Mouse (Mus musculus): ENCODE data around the gene Msi2. TPM values are rescaled to one million over a fixed set of nuclear protein-coding genes. Genes with fewer than 3 reads are reported as not detected.

The Msi2 gene
- polyA plus RNA-seq, 1 experiment, result 14.2 TPM

DNA sequence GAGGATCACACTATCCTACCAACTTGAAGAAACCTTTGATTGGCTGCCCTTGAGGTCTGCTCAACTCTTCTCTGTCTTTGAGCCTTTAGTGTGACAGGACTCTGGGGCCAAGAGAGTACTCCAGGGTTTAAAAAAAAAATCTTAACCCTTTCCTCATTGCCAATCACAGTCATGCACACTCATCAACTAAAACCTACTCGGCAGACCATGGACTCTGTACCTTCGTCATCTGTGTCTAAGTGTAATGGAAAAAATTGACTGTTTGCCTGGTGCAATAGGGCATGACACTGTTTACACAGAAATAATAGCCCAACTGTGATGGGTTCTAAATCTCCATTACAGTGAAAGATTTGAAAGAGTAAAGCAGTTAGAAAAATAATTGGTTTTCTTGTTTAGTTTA lies 186.3 kb downstream of the Msi2 start:
- Histone ChIP-seq H3K4me3 (ENCODE audit: extremely low read depth, insufficient read depth, insufficient read length) (no peak overlapping the region), H3K27ac (ENCODE audit: insufficient read depth, low read length) (no peak overlapping the region), H3K27me3 (ENCODE audit: control insufficient read depth, insufficient read depth, low read length) (no peaks in the 10 kb centered on the region), H3K36me3 (ENCODE audit: control insufficient read depth, insufficient read depth, low read length) (no peaks in the 10 kb centered on the region), H3K4me1 (ENCODE audit: control insufficient read depth, insufficient read depth, insufficient read length) (peaks cover 21% of the 10 kb centered on the region; the same call in 1 of the 2 replicates)
- WGBS, result 45% methylated on average over 2 of the region's 2 CpGs
- no peak for DNase-seq (ENCODE audit: low read depth in 1 of 2, low spot score in 2 of 2)
- TF ChIP-seq POLR2A (IDR thresholded peaks at IDR 0.05; ENCODE audit: low read depth, low read length) (no peak), CTCF (IDR thresholded peaks at IDR 0.05; ENCODE audit: extremely low read depth, insufficient read depth, insufficient read length, insufficient replicate concordance) (no peak)

DNA sequence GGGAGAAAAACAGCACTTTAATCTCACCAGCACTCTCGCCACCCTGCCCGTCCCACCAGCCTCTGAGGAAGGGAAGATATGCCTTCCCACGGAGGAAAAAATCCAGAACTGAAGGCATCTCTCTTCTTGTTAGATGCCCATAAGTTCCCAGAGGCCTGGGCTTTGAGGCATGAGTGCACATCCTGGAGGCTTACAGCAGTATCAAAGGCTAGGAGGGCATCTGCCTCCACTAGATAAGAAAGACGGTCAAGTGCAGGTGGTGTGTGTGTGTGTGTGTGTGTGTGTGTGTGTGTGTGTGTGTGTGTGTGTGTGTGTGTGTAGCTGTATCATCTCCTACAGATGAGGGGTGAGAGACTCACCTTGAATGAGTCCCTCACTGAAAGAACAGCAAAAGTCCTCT lies 188.3 kb downstream of the Msi2 start:
- H3K4me1 ChIP-seq (ENCODE audit: control insufficient read depth, insufficient read depth, insufficient read length), result peaks cover 37% of the 10 kb centered on the region; the same call in 1 of the 2 replicates
- H3K27me3 ChIP-seq (ENCODE audit: control insufficient read depth, insufficient read depth, low read length), result no peaks in the 10 kb centered on the region
- DNase-seq (ENCODE audit: low read depth in 1 of 2, low spot score in 2 of 2), result no peak
- no peaks in the 10 kb centered on the region for H3K36me3 ChIP-seq (ENCODE audit: control insufficient read depth, insufficient read depth, low read length)
- H3K27ac ChIP-seq (ENCODE audit: insufficient read depth, low read length), result no peak overlapping the region
- no peak for TF ChIP-seq CTCF (IDR thresholded peaks at IDR 0.05; ENCODE audit: extremely low read depth, insufficient read depth, insufficient read length, insufficient replicate concordance)
- TF ChIP-seq POLR2A (IDR thresholded peaks at IDR 0.05; ENCODE audit: low read depth, low read length), result no peak
- 80% methylated on average over 4 of the region's 4 CpGs for WGBS
- H3K4me3 ChIP-seq (ENCODE audit: extremely low read depth, insufficient read depth, insufficient read length), result no peak overlapping the region

DNA sequence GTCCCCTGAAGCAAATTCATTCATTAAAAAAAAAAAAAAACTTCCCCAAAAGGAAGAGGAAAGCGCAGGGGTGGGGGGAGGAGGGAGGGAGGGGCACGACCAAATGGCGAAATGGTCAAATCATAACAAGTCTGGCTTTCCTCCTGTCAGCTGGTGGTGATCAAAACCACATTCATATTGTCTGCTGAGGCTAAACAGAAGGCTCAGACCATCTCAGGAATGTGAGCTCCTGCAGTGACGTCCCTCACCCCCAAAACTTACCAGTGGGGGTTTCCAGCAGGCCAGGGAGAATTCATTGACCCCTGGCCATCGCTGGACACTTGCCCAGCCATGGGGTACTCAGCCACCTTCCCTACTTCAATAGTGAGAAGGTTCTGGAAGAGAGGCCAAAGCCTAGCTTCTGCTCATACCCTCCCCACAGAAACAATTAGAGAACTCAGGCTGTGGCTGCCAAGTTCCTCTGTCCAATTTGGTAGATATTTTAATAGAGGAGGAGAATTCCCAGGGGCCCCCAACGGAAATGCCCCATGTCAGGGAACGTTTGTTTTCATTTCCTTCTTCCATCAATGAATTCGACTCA lies 189.7 kb downstream of the Msi2 start:
- no peak for DNase-seq (ENCODE audit: low read depth in 1 of 2, low spot score in 2 of 2)
- no peaks in the 10 kb centered on the region for H3K27me3 ChIP-seq (ENCODE audit: control insufficient read depth, insufficient read depth, low read length)
- H3K27ac ChIP-seq (ENCODE audit: insufficient read depth, low read length), result peak overlapping the region; percentile 50
- H3K4me3 ChIP-seq (ENCODE audit: extremely low read depth, insufficient read depth, insufficient read length), result no peak overlapping the region
- TF ChIP-seq CTCF (IDR thresholded peaks at IDR 0.05; ENCODE audit: extremely low read depth, insufficient read depth, insufficient read length, insufficient replicate concordance) (no peak), POLR2A (IDR thresholded peaks at IDR 0.05; ENCODE audit: low read depth, low read length) (no peak)
- peaks cover 38% of the 10 kb centered on the region; the same call in 1 of the 2 replicates for H3K4me1 ChIP-seq (ENCODE audit: control insufficient read depth, insufficient read depth, insufficient read length)
- WGBS, result 19% methylated on average over 8 of the region's 8 CpGs
- H3K36me3 ChIP-seq (ENCODE audit: control insufficient read depth, insufficient read depth, low read length), result no peaks in the 10 kb centered on the region

DNA sequence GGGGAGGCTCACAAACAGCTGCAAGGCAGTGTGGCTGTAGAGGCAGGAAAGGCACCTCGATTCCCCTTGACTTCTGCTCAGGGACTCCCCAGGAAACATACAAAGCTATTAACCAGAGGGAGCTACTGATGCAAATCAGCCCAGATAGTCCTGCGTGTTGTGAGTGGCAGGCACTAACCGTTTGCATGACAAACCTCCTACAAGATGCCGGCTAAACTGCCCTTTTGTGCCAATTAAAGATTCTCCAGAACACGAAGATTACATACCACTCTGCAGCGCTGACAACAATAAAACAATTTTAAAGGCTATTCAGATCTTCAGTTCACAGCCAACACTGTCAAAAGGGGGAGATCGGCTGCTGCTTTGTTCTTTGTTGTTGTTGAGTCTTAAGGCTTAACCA lies 191.6 kb downstream of the Msi2 start:
- H3K27me3 ChIP-seq (ENCODE audit: control insufficient read depth, insufficient read depth, low read length), result no peaks in the 10 kb centered on the region
- 0 out of 2 replicates have a peak overlapping the region, but pooled peaks have one; percentile 6 for H3K27ac ChIP-seq (ENCODE audit: insufficient read depth, low read length)
- H3K36me3 ChIP-seq (ENCODE audit: control insufficient read depth, insufficient read depth, low read length), result no peaks in the 10 kb centered on the region
- peak in 1 of 2 experiments; percentile 21 for DNase-seq (ENCODE audit: low read depth in 1 of 2, low spot score in 2 of 2)
- TF ChIP-seq POLR2A (IDR thresholded peaks at IDR 0.05; ENCODE audit: low read depth, low read length), result no peak
- TF ChIP-seq CTCF (IDR thresholded peaks at IDR 0.05; ENCODE audit: extremely low read depth, insufficient read depth, insufficient read length, insufficient replicate concordance), result no peak
- WGBS, result 29% methylated on average over 7 of the region's 7 CpGs
- H3K4me1 ChIP-seq (ENCODE audit: control insufficient read depth, insufficient read depth, insufficient read length), result peaks cover 38% of the 10 kb centered on the region; the same call in 1 of the 2 replicates
- H3K4me3 ChIP-seq (ENCODE audit: extremely low read depth, insufficient read depth, insufficient read length), result no peak overlapping the region

DNA sequence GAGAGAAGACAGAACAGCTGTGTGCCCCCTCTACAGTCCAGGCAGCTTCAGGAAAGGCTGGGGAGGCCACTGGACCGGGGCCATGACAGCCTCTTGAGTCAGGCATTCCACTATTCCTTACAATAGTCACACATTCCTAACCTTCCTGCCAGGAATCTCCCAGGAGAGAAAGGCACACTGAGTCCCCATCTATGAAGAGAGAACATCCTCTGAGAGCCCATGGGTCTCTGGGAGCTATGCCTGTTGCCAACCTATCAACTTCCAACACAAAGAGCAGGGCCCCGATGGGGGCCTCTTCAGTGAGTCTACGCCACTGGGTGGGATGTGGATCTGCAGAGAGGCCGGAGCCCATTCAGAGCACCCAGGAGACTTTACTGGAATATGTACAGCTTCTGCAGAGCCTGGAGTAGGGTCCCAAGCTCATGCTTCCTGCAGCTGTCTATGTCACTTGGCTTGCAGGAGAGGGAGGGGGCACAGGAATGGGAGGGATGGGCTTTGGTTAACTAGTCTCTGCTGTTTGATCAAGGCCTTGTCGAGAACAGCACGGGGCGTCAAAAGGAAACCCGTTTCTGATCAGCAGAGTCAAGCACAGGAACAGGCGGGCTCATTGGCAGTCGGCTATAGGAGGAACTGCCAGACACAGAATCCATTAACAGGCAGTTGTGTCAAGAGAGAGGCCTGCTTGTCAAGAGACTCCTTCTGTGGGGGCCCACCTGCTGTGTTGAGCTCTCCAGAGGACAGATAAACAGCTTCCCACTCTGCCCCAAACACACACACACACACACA lies 193.3 kb downstream of the Msi2 start:
- Histone ChIP-seq H3K4me3 (ENCODE audit: extremely low read depth, insufficient read depth, insufficient read length) (no peak overlapping the region), H3K27me3 (ENCODE audit: control insufficient read depth, insufficient read depth, low read length) (no peaks in the 10 kb centered on the region), H3K4me1 (ENCODE audit: control insufficient read depth, insufficient read depth, insufficient read length) (peaks cover 38% of the 10 kb centered on the region), H3K27ac (ENCODE audit: insufficient read depth, low read length) (0 out of 2 replicates have a peak overlapping the region, but pooled peaks have one; percentile 15), H3K36me3 (ENCODE audit: control insufficient read depth, insufficient read depth, low read length) (no peaks in the 10 kb centered on the region)
- no peak for TF ChIP-seq POLR2A (IDR thresholded peaks at IDR 0.05; ENCODE audit: low read depth, low read length)
- no peak for TF ChIP-seq CTCF (IDR thresholded peaks at IDR 0.05; ENCODE audit: extremely low read depth, insufficient read depth, insufficient read length, insufficient replicate concordance)
- DNase-seq (ENCODE audit: low read depth in 1 of 2, low spot score in 2 of 2), result no peak
- 52% methylated on average over 10 of the region's 10 CpGs for WGBS

DNA sequence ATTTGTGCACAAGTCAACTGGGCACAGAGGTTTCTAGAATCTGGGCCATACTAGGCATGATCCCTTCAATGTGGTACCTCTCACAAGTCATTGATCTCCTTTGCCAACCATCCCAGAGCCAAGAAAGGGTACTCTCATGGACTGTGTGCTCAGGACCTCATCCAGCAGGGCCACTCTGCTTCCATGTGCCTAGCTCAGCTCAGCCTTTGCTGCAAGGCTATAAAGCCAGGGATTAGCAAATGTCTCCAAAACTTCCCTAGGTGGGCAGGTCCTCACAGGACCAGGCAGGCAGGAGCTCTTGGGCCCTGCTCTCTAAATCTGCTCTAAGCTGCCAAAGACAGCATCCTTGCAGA lies 193.9 kb downstream of the Msi2 start:
- Histone ChIP-seq H3K27ac (ENCODE audit: insufficient read depth, low read length) (peak overlapping the region; percentile 15; the same call in 1 of the 2 replicates), H3K36me3 (ENCODE audit: control insufficient read depth, insufficient read depth, low read length) (no peaks in the 10 kb centered on the region), H3K27me3 (ENCODE audit: control insufficient read depth, insufficient read depth, low read length) (no peaks in the 10 kb centered on the region), H3K4me1 (ENCODE audit: control insufficient read depth, insufficient read depth, insufficient read length) (peaks cover 38% of the 10 kb centered on the region), H3K4me3 (ENCODE audit: extremely low read depth, insufficient read depth, insufficient read length) (no peak overlapping the region)
- TF ChIP-seq POLR2A (IDR thresholded peaks at IDR 0.05; ENCODE audit: low read depth, low read length), result no peak
- DNase-seq (ENCODE audit: low read depth in 1 of 2, low spot score in 2 of 2), result no peak

DNA sequence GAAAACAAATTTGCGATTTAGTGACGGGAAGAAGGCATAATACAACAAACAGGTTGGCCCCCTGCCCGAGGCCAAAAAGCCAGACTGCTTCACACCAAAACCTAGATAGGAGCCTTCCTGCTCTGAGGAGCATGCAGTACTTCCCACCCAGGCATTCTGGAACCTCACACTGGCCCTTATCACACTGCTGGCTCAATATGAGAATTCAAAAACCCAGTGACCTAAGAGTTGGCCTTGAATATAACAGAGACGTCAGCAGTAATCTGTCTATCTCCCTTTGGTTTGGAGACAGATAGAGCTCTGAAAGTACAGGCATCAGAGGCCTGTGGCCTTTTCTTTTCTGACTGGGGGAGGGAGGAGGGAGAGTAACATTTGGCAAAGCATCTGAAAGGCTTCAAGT lies 194.4 kb downstream of the Msi2 start:
- TF ChIP-seq CTCF (IDR thresholded peaks at IDR 0.05; ENCODE audit: extremely low read depth, insufficient read depth, insufficient read length, insufficient replicate concordance), result no peak
- no peak for TF ChIP-seq POLR2A (IDR thresholded peaks at IDR 0.05; ENCODE audit: low read depth, low read length)
- WGBS, result 79% methylated on average over 4 of the region's 4 CpGs
- H3K4me3 ChIP-seq (ENCODE audit: extremely low read depth, insufficient read depth, insufficient read length), result no peak overlapping the region
- peaks cover 34% of the 10 kb centered on the region for H3K4me1 ChIP-seq (ENCODE audit: control insufficient read depth, insufficient read depth, insufficient read length)
- H3K27me3 ChIP-seq (ENCODE audit: control insufficient read depth, insufficient read depth, low read length), result no peaks in the 10 kb centered on the region
- DNase-seq (ENCODE audit: low read depth in 1 of 2, low spot score in 2 of 2), result no peak
- no peaks in the 10 kb centered on the region for H3K36me3 ChIP-seq (ENCODE audit: control insufficient read depth, insufficient read depth, low read length)
- H3K27ac ChIP-seq (ENCODE audit: insufficient read depth, low read length), result no peak overlapping the region
